Mouse (Mus musculus) spleen, adult 2 months (tissue): ENCODE results near the gene Guca2b. TPM values are rescaled to one million over a fixed set of nuclear protein-coding genes. Genes with fewer than 3 reads are reported as not detected.

Experiments
- DNase-seq, 2 experiments: peaks; one replicate each; pipeline versions ENCODE4 v3.0.0 to v3.0.0-alpha.2; 2012 to 2021; ENCODE audit warnings: low spot score in 2 of 2, low read depth in 1 of 2
- H3K27ac ChIP-seq: fragments of 200-500 bp; 2 replicates; pipeline ENCODE4 v1.5.1; 2012; ENCODE audit warnings: low read length, inconsistent platforms; ENCODE audit not compliant: insufficient read depth
- H3K27me3 ChIP-seq: fragments of 200-500 bp; 2 replicates; pipeline ENCODE4 v1.6.1; 2012; ENCODE audit warnings: mild to moderate bottlenecking, moderate library complexity, low read length, inconsistent platforms; ENCODE audit not compliant: control insufficient read depth, insufficient read depth
- H3K36me3 ChIP-seq: fragments of 200-500 bp; 2 replicates; pipeline ENCODE4 v1.6.1; 2012; ENCODE audit warnings: mild to moderate bottlenecking, low read length, inconsistent platforms; ENCODE audit not compliant: control insufficient read depth, insufficient read depth
- H3K4me1 ChIP-seq: fragments of 200-500 bp; 2 replicates; pipeline ENCODE4 v1.6.1; 2011; ENCODE audit warnings: inconsistent platforms; ENCODE audit not compliant: control insufficient read depth, insufficient read depth, insufficient read length
- H3K4me3 ChIP-seq: fragments of 200-500 bp; 2 replicates; pipeline ENCODE4 v1.5.1; 2011; ENCODE audit warnings: mild to moderate bottlenecking, inconsistent platforms; ENCODE audit not compliant: insufficient read depth, insufficient read length; ENCODE audit errors: extremely low read depth
- CTCF ChIP-seq: fragments of 200-500 bp; IDR thresholded peaks from 2 replicates; pipeline ENCODE4 v1.5.1; 2011; ENCODE audit warnings: mild to moderate bottlenecking, inconsistent platforms; ENCODE audit not compliant: insufficient read depth, insufficient read length, insufficient replicate concordance; ENCODE audit errors: extremely low read depth
- POLR2A ChIP-seq: fragments of 200-500 bp; IDR thresholded peaks from 2 replicates; pipeline ENCODE4 v1.6.1; 2011; ENCODE audit warnings: low read depth, low read length, inconsistent platforms
- WGBS: fragments of 180-500 bp; shearing (Covaris S2); methylation state at CpG from one replicate; pipeline ENCODE4 v1.1.7; 2018; 5-methylcytosine and 5-hydroxymethylcytosine counted together
- polyA plus RNA-seq: library from polyadenylated mRNA; depleted of rRNA; stranded (reverse); fragments of >200 nt; gene quantifications from 2 replicates; pipeline ENCODE4 v1.2.3, GENCODE M21; 2012

Gene Guca2b
- polyA plus RNA-seq, 1 experiment: 1.2 TPM

DNA sequence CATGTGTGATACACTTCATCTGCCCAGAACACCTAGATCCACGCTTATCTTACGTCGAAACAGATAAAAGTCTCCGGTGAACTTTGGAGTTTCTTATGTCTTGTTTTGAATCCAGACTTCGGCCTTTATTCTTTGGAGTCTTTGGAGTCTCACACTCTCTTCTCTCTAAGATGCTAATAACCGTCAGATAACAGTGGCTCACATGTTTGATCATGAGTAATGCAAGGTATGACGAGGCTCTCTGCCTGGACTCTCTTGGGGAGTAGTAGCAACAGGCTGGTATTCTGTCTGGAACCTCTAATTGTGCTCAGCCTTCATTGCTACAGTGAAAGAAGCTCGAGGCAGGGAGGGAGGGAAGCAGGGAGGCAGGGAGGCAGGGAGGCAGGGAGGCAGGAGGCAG is 1.3 kb upstream of the Guca2b start:
- H3K27ac ChIP-seq: no peak overlapping the region
- no peaks in the 10 kb centered on the region for H3K36me3 ChIP-seq
- DNase-seq: no peak
- WGBS: 83% methylated on average over 8 of the region's 8 CpGs
- peaks cover 12% of the 10 kb centered on the region; the same call in 1 of the 2 replicates for H3K4me1 ChIP-seq
- H3K4me3 ChIP-seq: no peak overlapping the region
- no peak for TF ChIP-seq POLR2A
- TF ChIP-seq CTCF: no peak
- H3K27me3 ChIP-seq: no peaks in the 10 kb centered on the region

DNA sequence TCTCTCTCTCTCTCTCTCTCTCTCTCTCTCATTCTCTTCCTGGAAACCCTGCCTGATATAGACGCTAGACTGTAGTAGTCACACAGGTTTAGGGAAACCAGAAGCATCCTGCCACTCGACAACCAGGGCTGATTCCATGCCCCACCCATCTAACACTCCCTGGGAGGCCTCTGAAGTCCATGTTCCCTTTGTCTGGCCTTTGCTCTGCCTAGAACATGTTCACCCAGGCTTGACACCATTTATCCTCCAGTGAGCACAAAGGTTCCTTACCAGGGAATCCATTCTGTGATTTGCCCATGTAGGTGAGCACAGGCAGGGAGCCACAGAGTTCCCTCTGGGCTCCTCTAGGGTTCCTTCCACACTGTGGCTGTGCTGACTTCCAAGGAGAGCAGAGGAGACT is 508 bp downstream of the Guca2b start:
- WGBS: 75% methylated on average over 1 of the region's 2 CpGs
- H3K27ac ChIP-seq: no peak overlapping the region
- no peaks in the 10 kb centered on the region for H3K36me3 ChIP-seq
- no peak for DNase-seq
- TF ChIP-seq POLR2A (no peak), CTCF (no peak)
- peaks cover 7% of the 10 kb centered on the region; the same call in 1 of the 2 replicates for H3K4me1 ChIP-seq
- no peak overlapping the region for H3K4me3 ChIP-seq
- H3K27me3 ChIP-seq: no peaks in the 10 kb centered on the region

DNA sequence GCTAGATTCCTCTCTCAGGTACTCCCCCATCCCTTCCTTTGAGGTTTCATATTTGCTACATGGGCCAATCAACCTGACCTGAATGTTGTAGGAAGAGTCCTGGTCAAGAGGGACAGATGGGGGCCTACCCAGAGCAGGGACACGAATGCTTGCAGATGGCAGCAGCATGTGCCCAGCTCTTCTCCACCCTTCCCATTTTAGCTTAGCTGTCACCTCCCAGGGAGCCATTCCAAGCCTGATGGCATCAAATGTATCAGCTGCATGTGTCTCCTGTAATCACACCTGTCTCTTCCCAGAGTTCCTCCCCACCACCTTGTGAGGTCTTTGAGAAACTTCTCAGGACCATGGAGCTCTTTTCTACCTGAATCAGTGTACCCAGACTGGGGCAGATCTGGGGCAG is 1.7 kb downstream of the Guca2b start:
- 79% methylated on average over 1 of the region's 1 CpGs for WGBS
- no peaks in the 10 kb centered on the region for H3K36me3 ChIP-seq
- H3K27ac ChIP-seq: no peak overlapping the region
- no peak for DNase-seq
- no peaks in the 10 kb centered on the region for H3K27me3 ChIP-seq
- H3K4me3 ChIP-seq: no peak overlapping the region
- no peak for TF ChIP-seq POLR2A
- no peak for TF ChIP-seq CTCF
- no peaks in the 10 kb centered on the region for H3K4me1 ChIP-seq

DNA sequence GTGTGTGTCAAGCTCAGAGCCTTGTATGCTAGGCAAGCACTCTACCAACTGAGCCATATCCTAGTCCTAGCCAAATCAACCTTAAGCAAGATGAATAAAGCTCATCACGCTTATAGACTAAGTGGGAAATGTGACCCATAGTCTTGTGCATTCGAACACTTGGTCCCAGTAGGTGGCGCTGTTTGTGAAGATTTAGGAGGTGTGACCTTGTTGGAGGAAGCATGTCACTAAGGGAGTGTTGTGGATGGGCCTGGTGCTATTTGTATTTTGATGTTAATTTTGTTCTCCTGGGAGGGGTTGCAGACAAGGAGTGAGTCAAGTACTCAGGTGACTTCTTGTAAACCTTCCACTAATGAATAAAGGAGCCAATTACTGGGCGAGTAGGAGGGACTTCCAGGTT is 16.1 kb downstream of the Guca2b start:
- no peak for DNase-seq
- no peaks in the 10 kb centered on the region for H3K27me3 ChIP-seq
- H3K4me1 ChIP-seq: no peaks in the 10 kb centered on the region
- no peaks in the 10 kb centered on the region for H3K36me3 ChIP-seq
- TF ChIP-seq POLR2A (no peak), CTCF (no peak)
- no peak overlapping the region for H3K27ac ChIP-seq
- no peak overlapping the region for H3K4me3 ChIP-seq
- 89% methylated on average over 4 of the region's 4 CpGs for WGBS

DNA sequence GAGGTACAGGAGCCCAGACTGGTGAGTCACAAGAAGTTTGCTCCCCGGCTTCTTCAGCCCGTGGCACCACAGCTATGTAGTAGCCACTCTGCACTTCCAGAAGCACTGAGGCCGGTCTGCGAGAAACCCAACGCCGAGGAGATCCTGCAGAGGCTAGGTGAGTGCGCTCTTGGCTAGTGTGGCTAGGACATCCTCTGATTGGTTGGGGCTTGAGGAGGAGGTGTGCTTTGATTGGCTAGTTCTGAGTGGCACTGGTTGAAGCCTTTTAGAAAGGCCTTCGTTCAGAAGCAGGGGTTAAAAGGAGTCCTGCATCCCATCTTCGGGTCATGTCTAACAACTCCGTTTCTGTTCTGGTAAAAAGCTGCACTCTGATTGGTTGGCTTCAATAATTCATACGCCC is 20.1 kb downstream of the Guca2b start:
- TF ChIP-seq CTCF: no peak
- no peak for TF ChIP-seq POLR2A
- DNase-seq: no peak
- Histone ChIP-seq H3K27me3 (no peaks in the 10 kb centered on the region), H3K36me3 (no peaks in the 10 kb centered on the region), H3K4me1 (no peaks in the 10 kb centered on the region), H3K27ac (no peak overlapping the region), H3K4me3 (no peak overlapping the region)
- 83% methylated on average over 11 of the region's 11 CpGs for WGBS

DNA sequence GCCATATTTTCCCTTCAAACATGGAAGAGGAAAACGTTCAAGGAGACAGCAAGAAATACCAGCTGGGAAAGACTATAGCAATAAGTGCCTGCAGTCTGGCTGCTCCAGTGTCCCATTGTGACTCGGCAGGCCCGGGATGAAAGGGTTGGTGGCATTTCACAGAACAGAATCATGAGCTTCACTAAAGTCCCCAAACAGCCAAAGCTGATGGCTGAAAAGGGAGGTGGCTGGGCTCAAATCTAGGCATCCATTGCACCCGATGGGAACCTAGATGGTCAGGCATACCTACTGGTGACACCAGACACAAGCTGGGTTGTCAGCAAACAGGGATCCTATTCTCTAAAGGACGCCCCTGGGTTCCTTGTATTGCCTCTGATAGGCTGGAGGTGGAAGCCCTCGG is 20.8 kb downstream of the Guca2b start:
- no peak for TF ChIP-seq CTCF
- TF ChIP-seq POLR2A: no peak
- 92% methylated on average over 6 of the region's 6 CpGs for WGBS
- no peak for DNase-seq
- Histone ChIP-seq H3K27ac (no peak overlapping the region), H3K36me3 (no peaks in the 10 kb centered on the region), H3K27me3 (no peaks in the 10 kb centered on the region), H3K4me1 (no peaks in the 10 kb centered on the region), H3K4me3 (no peak overlapping the region)

DNA sequence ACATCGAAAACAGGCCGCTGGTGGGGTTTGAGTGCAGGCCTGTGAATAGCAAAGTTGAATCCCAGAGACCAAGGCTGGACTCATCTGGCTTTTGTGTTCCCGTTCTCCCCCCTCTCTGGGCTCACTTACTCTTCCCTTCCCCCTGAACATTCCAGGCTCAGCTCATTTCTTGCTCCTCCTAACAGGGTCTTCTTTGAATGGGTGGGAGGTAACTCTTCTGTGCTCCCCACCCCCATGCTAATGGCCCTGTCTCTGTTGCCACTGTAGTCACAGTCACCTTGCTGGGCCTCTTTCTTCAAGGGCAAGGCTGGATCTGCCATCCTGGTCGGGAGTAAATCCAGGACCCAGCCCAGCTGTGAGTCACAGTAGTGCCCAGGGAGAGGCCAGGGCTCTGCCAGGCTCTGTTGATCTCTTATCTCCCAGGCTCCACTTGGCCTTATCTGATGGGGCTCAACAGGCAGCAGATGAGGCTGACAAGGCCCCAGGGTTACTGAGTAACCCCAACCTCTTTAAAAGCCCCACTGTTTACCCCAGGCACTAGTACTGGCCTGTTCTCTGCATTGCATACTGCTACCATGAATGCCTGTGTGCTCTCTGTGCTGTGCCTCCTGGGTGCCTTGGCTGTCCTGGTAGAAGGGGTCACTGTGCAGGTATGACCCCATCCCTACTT is 21.4 kb downstream of the Guca2b start, which contains the start of gene Guca2a:
Gene Guca2a, plus strand, starts transcription at position 529 of the 670 bp plus-strand sequence.
- H3K36me3 ChIP-seq: no peaks in the 10 kb centered on the region
- no peak within 1 kb of the TSS for H3K27ac ChIP-seq
- H3K27me3 ChIP-seq: no peaks in the 10 kb centered on the region
- no peak within 1 kb of the TSS for H3K4me3 ChIP-seq
- DNase-seq: no peak
- no peak for TF ChIP-seq CTCF
- TF ChIP-seq POLR2A: no peak
- 81% methylated on average over 4 of the region's 4 CpGs for WGBS
- H3K4me1 ChIP-seq: no peaks in the 10 kb centered on the region

DNA sequence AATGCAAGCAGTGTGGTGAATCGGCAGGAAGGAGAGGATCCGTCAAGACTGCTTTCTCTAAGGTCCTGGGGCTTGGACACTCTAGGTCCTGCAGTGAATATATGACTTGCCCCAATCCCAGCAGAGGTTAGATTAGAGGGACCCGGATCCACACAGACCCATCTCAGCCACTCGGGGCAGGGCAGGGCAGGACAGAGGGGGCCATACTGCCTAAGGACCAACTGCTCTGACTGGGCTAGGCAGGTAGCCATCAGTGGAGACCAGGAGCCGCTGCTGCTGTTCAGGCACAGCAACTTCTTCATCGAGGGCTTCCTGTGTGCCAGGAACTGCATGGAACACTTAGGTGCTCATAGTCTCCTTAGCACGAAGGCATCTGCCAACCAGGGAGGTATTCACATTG is 22.0 kb downstream of the Guca2b start:
- DNase-seq: no peak
- TF ChIP-seq POLR2A (no peak), CTCF (no peak)

More for the DNA sequence above, 22.0 kb downstream of the Guca2b start:
- Histone ChIP-seq H3K27me3 (no peaks in the 10 kb centered on the region), H3K4me3 (no peak overlapping the region), H3K36me3 (no peaks in the 10 kb centered on the region), H3K4me1 (no peaks in the 10 kb centered on the region), H3K27ac (no peak overlapping the region)
- WGBS: 78% methylated on average over 7 of the region's 7 CpGs
